Mouse (Mus musculus): Measurements from ENCODE around the gene Ndufa12. TPM values are rescaled to one million over a fixed set of nuclear protein-coding genes. Genes with fewer than 3 reads are reported as not detected.
A peak's percentile ranks its signal among the peaks of the same experiment; 100 is the strongest.

Gene Ndufa12
- polyA plus RNA-seq, 1 experiment from 2014 or later = 231 TPM

DNA sequence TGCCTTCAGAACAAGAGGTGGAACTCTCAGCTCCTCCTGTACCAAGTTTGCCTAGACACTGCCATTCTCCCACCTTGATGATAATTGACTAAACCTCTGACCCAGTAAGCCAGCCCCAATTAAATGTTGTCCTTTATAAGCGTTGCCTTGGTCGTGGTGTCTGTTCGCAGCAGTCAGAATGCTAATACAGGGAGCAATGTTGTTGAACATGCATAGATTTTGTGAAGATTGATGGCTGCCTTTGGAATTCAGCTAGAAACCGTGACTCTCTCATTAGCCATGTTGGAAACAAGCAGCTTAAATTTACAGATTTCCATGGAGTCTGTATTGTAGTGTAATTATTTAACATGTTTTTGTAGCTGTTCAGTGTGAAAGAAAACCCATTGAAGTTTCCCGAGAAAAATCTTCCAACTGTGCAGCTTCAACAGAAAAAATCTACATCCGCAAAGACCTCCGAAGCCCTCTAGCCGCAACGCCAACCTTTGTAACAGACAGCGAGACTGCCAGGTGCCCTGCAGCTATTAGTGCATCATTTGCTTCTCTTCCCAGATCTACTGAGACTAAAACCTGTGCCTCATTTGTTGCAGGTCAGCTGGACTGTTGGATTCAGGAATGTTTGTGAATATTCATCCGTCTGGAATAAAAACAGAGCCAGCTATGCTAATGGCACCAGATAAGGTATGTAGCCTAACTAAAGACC is 31.3 kb upstream of the Ndufa12 start:
- DNase-seq (ENCODE audit: low read depth, low spot score) = no peak
- ChIA-PET CTCF (interaction anchor here (1.6 kb wide), 1 partner anchor 19 kb away, joined by 4 read pairs; the partner anchor contains the start of gene Nr2c1), POLR2A (interaction anchor here (1.5 kb wide), 1 partner anchor 14 kb away, joined by 4 read pairs; no protein-coding TSS in a partner anchor)
- H3K27me3 ChIP-seq = no peaks in the 10 kb centered on the region
- no peak for ATAC-seq
- TF ChIP-seq CTCF (IDR thresholded peaks at IDR 0.05) = no peak
- in situ Hi-C loops (cut with MboI; ENCODE audit: low pct_unique_long_range_greater_than_20kb) = no loop called here

GRCm38 (mm10) chr10:94171440-94172130 is 26.9 kb upstream of the Ndufa12 start:
- CTCF ChIA-PET = no interaction called here
- POLR2A ChIA-PET = interaction anchor here (0.6 kb wide), 1 partner anchor 32 kb away, joined by 4 read pairs; no protein-coding TSS in a partner anchor
- DNase-seq (ENCODE audit: low read depth, low spot score) (no peak), ATAC-seq (peak; percentile 26)
- H3K27me3 ChIP-seq = no peaks in the 10 kb centered on the region
- in situ Hi-C loops (cut with MboI; ENCODE audit: low pct_unique_long_range_greater_than_20kb) = no loop called here
- no peak for TF ChIP-seq CTCF (IDR thresholded peaks at IDR 0.05)

GRCm38 (mm10) chr10:94172137-94172536 is 26.4 kb upstream of the Ndufa12 start:
- in situ Hi-C loops (cut with MboI; ENCODE audit: low pct_unique_long_range_greater_than_20kb) = no loop called here
- ChIA-PET CTCF (no interaction called here), POLR2A (interaction anchor here (0.6 kb wide), 1 partner anchor 31 kb away, joined by 4 read pairs; no protein-coding TSS in a partner anchor)
- H3K27me3 ChIP-seq = no peaks in the 10 kb centered on the region
- TF ChIP-seq CTCF (IDR thresholded peaks at IDR 0.05) = no peak
- ATAC-seq = no peak
- no peak for DNase-seq (ENCODE audit: low read depth, low spot score)

DNA sequence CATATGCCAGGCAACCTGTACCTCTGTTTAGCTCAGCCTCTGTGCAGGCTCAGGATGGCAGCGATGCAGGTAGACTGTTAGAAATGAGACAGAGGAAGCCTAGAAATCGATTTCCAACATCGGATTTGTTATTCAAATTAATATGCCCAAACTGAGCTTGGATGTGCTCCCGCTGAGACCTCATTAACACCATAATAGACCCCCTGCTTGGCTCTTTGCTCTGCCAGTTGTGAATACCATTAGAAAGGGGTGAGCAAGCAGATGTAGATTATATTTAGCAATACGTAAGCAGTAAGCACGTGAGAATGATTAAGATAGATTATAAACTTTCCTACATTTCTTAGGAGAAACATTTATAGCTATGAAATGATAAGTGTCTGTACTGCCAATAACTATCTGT is 25.8 kb upstream of the Ndufa12 start:
- ATAC-seq (no peak), DNase-seq (ENCODE audit: low read depth, low spot score) (no peak)
- no peaks in the 10 kb centered on the region for H3K27me3 ChIP-seq
- POLR2A ChIA-PET = no interaction called here
- TF ChIP-seq CTCF (IDR thresholded peaks at IDR 0.05) = no peak
- in situ Hi-C loops (cut with MboI; ENCODE audit: low pct_unique_long_range_greater_than_20kb) = no loop called here
- CTCF ChIA-PET = no interaction called here

DNA sequence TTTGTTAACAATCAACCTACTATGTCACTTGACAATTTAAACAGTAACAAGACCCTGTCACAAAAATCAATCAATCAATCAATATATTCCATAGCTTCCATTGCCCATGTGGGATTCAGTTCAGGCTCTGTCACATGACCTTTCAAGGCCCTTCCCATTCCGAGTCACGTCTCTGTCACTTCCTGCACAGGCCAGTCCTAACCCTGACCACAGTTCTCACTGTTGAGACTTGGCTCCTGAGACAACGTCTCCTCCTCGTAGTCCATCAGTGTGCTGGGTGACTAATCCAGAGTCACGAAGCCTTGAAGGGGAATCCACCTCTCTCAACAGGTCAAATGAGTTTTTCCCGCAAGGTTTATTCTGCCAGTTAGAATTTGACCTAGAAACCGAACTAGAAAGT is 23.9 kb upstream of the Ndufa12 start:
- H3K27me3 ChIP-seq = no peaks in the 10 kb centered on the region
- in situ Hi-C loops (cut with MboI; ENCODE audit: low pct_unique_long_range_greater_than_20kb) = no loop called here
- ATAC-seq (no peak), DNase-seq (ENCODE audit: low read depth, low spot score) (no peak)
- POLR2A ChIA-PET = no interaction called here
- CTCF ChIA-PET = no interaction called here
- no peak for TF ChIP-seq CTCF (IDR thresholded peaks at IDR 0.05)

DNA sequence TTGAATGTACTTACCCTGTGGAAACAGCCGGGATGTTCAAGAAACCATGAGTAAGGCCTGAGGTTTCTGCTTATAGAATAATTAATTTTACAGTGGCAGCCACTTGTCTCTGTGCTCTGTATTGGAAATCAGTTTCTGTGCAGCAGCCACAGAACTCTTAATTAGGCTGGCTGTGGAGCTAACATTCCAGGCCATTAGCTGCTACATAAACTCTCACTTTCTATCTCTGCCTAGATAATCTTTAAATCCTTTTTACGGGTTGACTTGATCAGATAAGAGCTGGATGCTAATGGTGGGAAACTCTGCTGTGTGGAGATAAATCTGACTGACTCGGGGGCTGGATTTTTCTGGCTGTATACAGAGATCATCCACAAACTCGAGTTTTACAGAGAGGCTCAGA is 15.3 kb upstream of the Ndufa12 start:
- H3K27me3 ChIP-seq = no peaks in the 10 kb centered on the region
- in situ Hi-C loops (cut with MboI; ENCODE audit: low pct_unique_long_range_greater_than_20kb) = no loop called here
- POLR2A ChIA-PET = no interaction called here
- DNase-seq (ENCODE audit: low read depth, low spot score) = no peak
- CTCF ChIA-PET = interaction anchor here (2.6 kb wide), 1 partner anchor 15 kb away, joined by 12 read pairs; the partner anchor contains the start of gene Ndufa12
- TF ChIP-seq CTCF (IDR thresholded peaks at IDR 0.05) = no peak
- ATAC-seq = no peak

DNA sequence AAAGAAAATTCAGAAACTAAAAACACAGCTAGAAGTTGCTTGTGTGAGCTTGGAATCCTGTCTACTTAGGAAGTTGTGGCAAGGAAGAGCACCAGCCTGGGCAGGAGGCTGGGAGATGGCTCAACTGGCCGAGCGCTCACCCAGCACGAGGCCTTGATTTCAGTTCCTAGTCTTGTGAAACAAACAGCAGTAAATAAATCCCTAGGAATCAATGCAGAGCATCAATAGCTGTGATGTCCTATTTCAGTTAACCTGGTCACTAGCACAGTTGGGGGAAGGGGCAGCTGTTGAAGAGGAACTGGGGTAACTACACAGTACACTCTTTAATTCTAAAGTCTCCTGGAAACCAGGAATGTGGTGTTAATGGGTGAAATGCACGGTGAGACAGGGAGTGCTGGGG is 6.5 kb downstream of the Ndufa12 start:
- no peaks in the 10 kb centered on the region for H3K27me3 ChIP-seq
- POLR2A ChIA-PET = no interaction called here
- CTCF ChIA-PET = interaction anchor here (0.8 kb wide), 1 partner anchor 214 kb away, joined by 3 read pairs; no protein-coding TSS in a partner anchor
- ATAC-seq = no peak
- TF ChIP-seq CTCF (IDR thresholded peaks at IDR 0.05) = no peak
- no peak for DNase-seq (ENCODE audit: low read depth, low spot score)
- in situ Hi-C loops (cut with MboI; ENCODE audit: low pct_unique_long_range_greater_than_20kb) = no loop called here

DNA sequence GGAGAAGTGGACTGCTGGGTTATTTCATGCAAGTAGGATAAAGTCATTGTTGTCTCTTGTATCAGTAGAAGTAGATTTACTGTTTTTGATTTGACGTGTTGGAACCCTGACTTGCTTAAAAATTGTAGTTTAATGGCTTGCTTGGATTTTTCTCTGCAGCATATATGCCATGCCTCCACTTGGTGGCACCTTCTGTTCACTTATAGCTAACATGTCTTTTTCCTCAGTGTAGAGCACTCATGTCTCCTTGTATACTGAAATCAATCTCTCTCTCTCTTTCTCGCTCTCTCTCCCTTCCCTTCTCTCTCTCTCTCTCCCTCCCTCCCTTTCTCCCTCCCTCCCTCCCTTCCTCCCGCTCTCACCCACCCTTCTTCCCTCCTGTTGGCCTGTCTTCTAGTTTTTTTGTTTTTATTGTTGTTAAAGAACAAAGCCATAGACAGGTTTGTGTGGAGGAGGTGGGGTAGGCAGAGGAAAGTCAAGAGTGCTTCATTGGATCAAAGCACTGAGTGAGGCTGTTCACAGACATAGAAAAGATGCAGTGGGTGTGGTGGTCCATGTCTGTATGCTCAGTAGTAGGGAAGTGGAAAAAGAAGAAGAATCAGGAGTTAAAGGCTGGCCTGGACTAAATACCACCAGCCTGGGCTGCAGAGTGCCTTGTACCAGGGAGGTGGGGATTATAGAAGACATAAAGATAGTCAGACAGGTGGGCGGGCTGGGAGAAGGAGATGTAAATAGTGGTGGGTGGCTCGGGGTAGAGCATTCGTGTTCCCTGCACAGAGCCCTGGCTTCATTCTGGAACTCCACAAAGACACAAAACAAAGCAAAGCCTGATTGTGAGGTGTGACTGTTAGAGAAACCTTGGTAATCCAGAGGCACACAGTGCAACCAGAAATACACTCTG is 12.4 kb downstream of the Ndufa12 start:
- in situ Hi-C loops (cut with MboI; ENCODE audit: low pct_unique_long_range_greater_than_20kb) = no loop called here
- CTCF ChIA-PET = no interaction called here
- POLR2A ChIA-PET = no interaction called here
- DNase-seq (ENCODE audit: low read depth, low spot score) = no peak
- TF ChIP-seq CTCF (IDR thresholded peaks at IDR 0.05) = no peak
- H3K27me3 ChIP-seq = no peaks in the 10 kb centered on the region
- no peak for ATAC-seq

- CTCF ChIA-PET = no interaction called here
- ATAC-seq = no peak
- no peaks in the 10 kb centered on the region for H3K27me3 ChIP-seq
- TF ChIP-seq CTCF (IDR thresholded peaks at IDR 0.05) = no peak
- no peak for DNase-seq (ENCODE audit: low read depth, low spot score)
- POLR2A ChIA-PET = no interaction called here
- in situ Hi-C loops (cut with MboI; ENCODE audit: low pct_unique_long_range_greater_than_20kb) = no loop called here
Measured at GRCm38 (mm10) chr10:94211725-94212124, 13.2 kb downstream of the Ndufa12 start.

GRCm38 (mm10) chr10:94225026-94225750 is 26.7 kb downstream of the Ndufa12 start:
- peak; percentile 47 for ATAC-seq
- no peaks in the 10 kb centered on the region for H3K27me3 ChIP-seq
- peak; percentile 52 for TF ChIP-seq CTCF (IDR thresholded peaks at IDR 0.05)
- in situ Hi-C loops (cut with MboI; ENCODE audit: low pct_unique_long_range_greater_than_20kb) = no loop called here
- ChIA-PET CTCF (interaction anchor here (0.6 kb wide), 1 partner anchor 11 kb away, joined by 4 read pairs; no protein-coding TSS in a partner anchor), POLR2A (no interaction called here)
- DNase-seq (ENCODE audit: low read depth, low spot score) = no peak
